Mouse (Mus musculus) macrophage (primary cell): Measurements from ENCODE around the gene Gm37419. TPM values are rescaled to one million over a fixed set of nuclear protein-coding genes. Genes with fewer than 3 reads are reported as not detected.

ENCODE experiments used
- H3K27ac ChIP-seq: fragments of 350-480 bp; formaldehyde crosslinking; 2 replicates; pipeline ENCODE4 v1.9.0; 2021
- H3K36me3 ChIP-seq: fragments of 350-480 bp; formaldehyde crosslinking; 2 replicates; pipeline ENCODE4 v1.9.0; 2021; ENCODE audit errors: inconsistent target
- H3K4me3 ChIP-seq: fragments of 350-480 bp; formaldehyde crosslinking; 2 replicates; pipeline ENCODE4 v1.9.0; 2021; ENCODE audit errors: inconsistent target
- H3K79me2 ChIP-seq: fragments of 350-480 bp; formaldehyde crosslinking; 2 replicates; pipeline ENCODE4 v1.9.0; 2021; ENCODE audit errors: inconsistent target
- WGBS: methylation state at CpG from one replicate; pipeline ENCODE4 v1.1.7; 2026; ENCODE audit warnings: inconsistent platforms; ENCODE audit not compliant: missing documents; 5-methylcytosine and 5-hydroxymethylcytosine counted together
- polyA plus RNA-seq: library from polyadenylated mRNA; stranded (reverse); fragments of 250-400 nt; gene quantifications from 3 replicates; pipeline ENCODE4 v1.2.4, GENCODE M21; 2018; ENCODE audit warnings: inconsistent platforms

Gene Gm37419
- polyA plus RNA-seq, 1 experiment from 2014 or later = not detected

DNA sequence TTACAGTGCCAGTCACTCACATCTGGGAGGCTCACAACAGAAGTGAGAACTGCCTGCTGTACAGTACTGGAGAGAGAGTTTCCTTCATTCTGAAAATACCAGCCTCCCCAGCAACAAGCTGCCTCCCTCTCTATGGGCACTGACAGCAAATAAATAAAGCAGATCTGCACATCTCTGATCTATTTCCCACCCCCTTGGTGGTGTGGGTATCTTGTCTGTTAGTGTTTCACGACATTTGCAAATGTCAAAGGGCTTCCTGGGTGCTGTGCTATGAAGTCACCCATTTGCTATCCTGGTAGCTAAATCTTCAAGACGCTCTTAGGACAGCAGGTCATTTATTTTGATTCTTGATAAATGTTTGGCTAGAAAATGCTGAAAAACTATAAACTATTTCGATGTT is 8.9 kb downstream of the Gm37419 start:
- no peaks in the 10 kb centered on the region for H3K36me3 ChIP-seq
- H3K27ac ChIP-seq = no peak overlapping the region
- 92% methylated on average over 3 of the region's 3 CpGs for WGBS
- no peaks in the 10 kb centered on the region for H3K79me2 ChIP-seq
- no peak overlapping the region for H3K4me3 ChIP-seq

DNA sequence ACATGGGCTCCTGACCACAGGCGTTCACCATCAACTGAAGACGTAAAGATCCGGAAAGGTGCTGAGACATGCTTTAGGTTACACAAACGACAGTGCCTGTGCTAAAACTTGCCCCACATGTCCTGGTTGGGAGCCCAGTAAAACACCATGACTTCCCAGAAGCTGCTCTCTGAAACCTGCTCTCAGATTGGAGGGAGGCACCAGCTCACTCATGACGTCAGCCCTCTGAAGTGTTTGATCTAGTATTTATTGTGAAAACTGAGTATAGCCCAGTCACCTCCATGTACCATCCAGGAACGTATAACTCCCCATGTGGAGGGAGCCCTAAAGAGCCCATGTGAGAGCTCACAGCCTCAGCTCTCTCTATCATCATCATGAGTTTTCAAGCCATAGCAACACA is 9.6 kb downstream of the Gm37419 start:
- no peaks in the 10 kb centered on the region for H3K79me2 ChIP-seq
- WGBS = 95% methylated on average over 6 of the region's 6 CpGs
- no peak overlapping the region for H3K4me3 ChIP-seq
- H3K27ac ChIP-seq = no peak overlapping the region
- no peaks in the 10 kb centered on the region for H3K36me3 ChIP-seq

- Histone ChIP-seq H3K4me3 (no peak overlapping the region), H3K36me3 (no peaks in the 10 kb centered on the region), H3K79me2 (no peaks in the 10 kb centered on the region), H3K27ac (no peak overlapping the region)
- WGBS = 89% methylated on average over 8 of the region's 8 CpGs
These were observed 17.6 kb downstream of the Gm37419 start for GRCm38 (mm10) chr16:24005928-24006327.

GRCm38 (mm10) chr16:24009891-24010290 is 21.6 kb downstream of the Gm37419 start:
- WGBS = 83% methylated on average over 2 of the region's 2 CpGs

GRCm38 (mm10) chr16:24011306-24011705 is 23.0 kb downstream of the Gm37419 start:
- H3K4me3 ChIP-seq = no peak overlapping the region
- WGBS = 94% methylated on average over 3 of the region's 3 CpGs
- H3K79me2 ChIP-seq = no peaks in the 10 kb centered on the region
- no peak overlapping the region for H3K27ac ChIP-seq
- H3K36me3 ChIP-seq = no peaks in the 10 kb centered on the region

More at GRCm38 (mm10) chr16:24009891-24010290, 21.6 kb downstream of the Gm37419 start:
- H3K79me2 ChIP-seq = no peaks in the 10 kb centered on the region
- H3K27ac ChIP-seq = no peak overlapping the region
- no peak overlapping the region for H3K4me3 ChIP-seq
- no peaks in the 10 kb centered on the region for H3K36me3 ChIP-seq

DNA sequence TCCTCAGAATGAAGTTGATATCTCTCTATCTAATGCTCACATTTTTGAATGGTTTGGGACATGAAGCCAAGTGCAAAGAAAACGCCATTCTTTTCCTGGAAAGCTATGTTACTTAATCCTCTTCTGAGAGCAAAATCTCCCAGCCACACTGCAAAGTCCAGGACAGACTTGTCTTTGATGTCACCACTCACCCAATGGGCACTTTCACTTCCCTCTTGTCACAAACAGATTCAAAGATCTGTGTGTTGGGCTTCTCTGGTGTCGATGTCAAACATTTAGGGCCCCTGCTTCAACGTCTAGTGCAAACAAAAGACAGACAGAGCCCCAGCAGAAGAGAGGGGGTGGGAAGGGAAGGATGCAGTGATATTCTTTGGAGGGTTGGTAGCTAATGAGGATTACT is 23.8 kb downstream of the Gm37419 start:
- Histone ChIP-seq H3K36me3 (no peaks in the 10 kb centered on the region), H3K27ac (no peak overlapping the region), H3K4me3 (no peak overlapping the region), H3K79me2 (no peaks in the 10 kb centered on the region)
- 0% methylated on average over 3 of the region's 3 CpGs for WGBS

DNA sequence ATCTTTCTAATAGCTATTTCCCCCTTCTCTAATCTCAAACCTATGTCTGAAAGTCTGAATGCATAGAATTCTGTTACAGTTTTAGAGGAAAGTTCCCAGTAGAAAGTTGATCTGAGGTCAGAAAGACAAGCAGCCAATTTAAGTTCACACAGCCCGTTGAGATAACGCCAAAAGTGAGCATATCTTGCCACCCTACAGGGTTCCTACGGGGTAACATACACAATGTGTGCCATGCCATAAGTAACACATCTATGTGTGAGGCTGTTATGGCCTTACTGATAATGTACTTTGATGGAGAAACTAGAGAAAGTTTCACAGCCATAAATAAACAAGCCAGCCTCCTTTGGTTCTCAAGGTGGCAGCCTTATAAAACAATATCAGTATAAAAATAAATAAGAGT is 26.1 kb downstream of the Gm37419 start:
- Histone ChIP-seq H3K79me2 (no peaks in the 10 kb centered on the region), H3K36me3 (no peaks in the 10 kb centered on the region), H3K27ac (no peak overlapping the region), H3K4me3 (no peak overlapping the region)
- WGBS = 95% methylated on average over 3 of the region's 3 CpGs

DNA sequence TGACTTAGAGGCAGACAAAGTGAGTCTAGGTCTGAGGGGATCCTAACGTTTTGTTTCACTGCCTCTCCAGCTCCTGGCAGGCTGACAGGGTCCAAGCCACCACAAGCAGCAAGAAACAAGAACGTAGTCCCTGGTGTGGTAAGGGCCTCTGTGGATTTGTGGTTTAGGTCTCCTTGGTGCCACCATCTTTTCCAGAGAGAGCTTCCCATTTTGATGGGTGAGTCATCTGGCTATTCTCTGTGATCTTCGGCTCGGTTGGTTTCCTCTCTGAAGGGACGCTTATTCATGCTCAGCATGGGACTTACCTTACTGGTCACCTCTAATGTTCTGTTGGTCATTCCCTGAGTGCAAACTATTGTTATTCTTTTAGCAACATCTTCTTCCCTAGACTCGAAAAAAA is 28.0 kb downstream of the Gm37419 start:
- Histone ChIP-seq H3K4me3 (no peak overlapping the region), H3K36me3 (no peaks in the 10 kb centered on the region), H3K79me2 (no peaks in the 10 kb centered on the region), H3K27ac (no peak overlapping the region)
- WGBS = 17% methylated on average over 6 of the region's 6 CpGs

GRCm38 (mm10) chr16:24016742-24017141 is 28.5 kb downstream of the Gm37419 start:
- WGBS = 48% methylated on average over 5 of the region's 5 CpGs
- Histone ChIP-seq H3K79me2 (no peaks in the 10 kb centered on the region), H3K36me3 (no peaks in the 10 kb centered on the region), H3K27ac (no peak overlapping the region), H3K4me3 (no peak overlapping the region)

DNA sequence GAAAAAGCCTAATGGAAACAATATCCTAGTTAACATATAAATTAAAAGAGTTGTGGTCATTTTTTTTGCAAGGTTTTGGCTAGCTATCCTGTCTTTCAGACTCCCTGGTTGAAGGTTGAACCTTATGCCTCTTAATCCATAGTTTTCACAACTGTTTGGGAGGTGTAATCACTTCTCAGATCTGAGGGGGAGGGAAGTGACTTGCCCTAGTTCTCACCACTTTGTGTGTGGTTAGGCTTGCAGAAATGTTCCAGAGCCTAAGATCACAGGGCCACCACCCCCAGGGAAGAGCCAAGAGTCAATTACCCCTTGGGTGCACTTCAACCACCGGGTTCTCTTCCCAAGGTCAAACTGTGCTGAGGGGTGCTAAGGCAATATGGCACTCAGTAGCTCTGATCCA is 33.4 kb downstream of the Gm37419 start:
- Histone ChIP-seq H3K4me3 (no peak overlapping the region), H3K36me3 (no peaks in the 10 kb centered on the region), H3K27ac (no peak overlapping the region), H3K79me2 (no peaks in the 10 kb centered on the region)
- whole genome bisulfite sequencing = 80% methylated on average over 1 of the region's 1 CpGs

- H3K36me3 ChIP-seq = no peaks in the 10 kb centered on the region
- H3K4me3 ChIP-seq = no peak overlapping the region
- no peak overlapping the region for H3K27ac ChIP-seq
- no peaks in the 10 kb centered on the region for H3K79me2 ChIP-seq
- WGBS = 89% methylated on average over 4 of the region's 4 CpGs
These were observed 34.3 kb downstream of the Gm37419 start for GRCm38 (mm10) chr16:24022605-24023004.

GRCm38 (mm10) chr16:24025442-24025841 is 37.2 kb downstream of the Gm37419 start:
- no peaks in the 10 kb centered on the region for H3K36me3 ChIP-seq
- no peaks in the 10 kb centered on the region for H3K79me2 ChIP-seq
- 85% methylated on average over 7 of the region's 7 CpGs for WGBS
- no peak overlapping the region for H3K27ac ChIP-seq
- no peak overlapping the region for H3K4me3 ChIP-seq

DNA sequence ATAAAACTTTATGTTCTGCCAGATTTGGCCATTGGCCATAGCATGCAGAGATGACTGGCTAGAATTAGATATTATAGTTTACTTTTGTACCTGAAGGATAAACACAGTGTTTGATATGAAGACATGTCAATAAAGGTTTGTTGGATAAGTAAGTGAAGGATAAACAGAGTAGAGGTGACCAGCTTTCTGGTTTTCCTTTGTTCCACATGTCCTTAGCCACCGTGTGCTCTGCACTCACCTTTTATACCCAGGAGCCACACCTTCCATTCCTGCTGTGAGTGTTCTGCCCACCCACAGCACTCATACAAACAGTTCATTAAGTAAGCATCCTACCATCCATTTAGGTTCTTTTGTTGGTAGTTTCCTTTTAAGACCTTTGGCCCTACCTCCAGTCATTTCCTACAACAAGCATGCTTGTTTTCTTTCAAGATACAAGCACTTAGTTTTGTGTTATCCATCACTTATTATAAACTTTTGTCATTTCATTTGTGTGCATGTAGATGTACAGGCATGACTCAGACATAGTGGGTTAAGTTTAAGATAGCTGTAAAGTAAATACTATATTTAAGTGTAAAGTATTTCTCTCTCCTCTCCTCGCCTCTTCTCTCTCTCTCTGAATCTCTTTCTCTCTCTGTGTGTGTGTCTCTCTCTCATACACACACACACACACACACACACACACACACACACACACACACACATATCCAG is 41.8 kb downstream of the Gm37419 start:
- H3K79me2 ChIP-seq = no peaks in the 10 kb centered on the region
- WGBS = 97% methylated on average over 2 of the region's 2 CpGs
- H3K27ac ChIP-seq = no peak overlapping the region
- H3K36me3 ChIP-seq = no peaks in the 10 kb centered on the region
- no peak overlapping the region for H3K4me3 ChIP-seq

- no peak overlapping the region for H3K4me3 ChIP-seq
- H3K36me3 ChIP-seq = no peaks in the 10 kb centered on the region
- no peaks in the 10 kb centered on the region for H3K79me2 ChIP-seq
- 91% methylated on average over 4 of the region's 5 CpGs for WGBS
- H3K27ac ChIP-seq = no peak overlapping the region
These were observed 45.0 kb downstream of the Gm37419 start for GRCm38 (mm10) chr16:24033259-24033658.

GRCm38 (mm10) chr16:24034450-24034849 is 46.2 kb downstream of the Gm37419 start:
- WGBS = 86% methylated on average over 2 of the region's 2 CpGs
- Histone ChIP-seq H3K36me3 (no peaks in the 10 kb centered on the region), H3K27ac (no peak overlapping the region), H3K79me2 (no peaks in the 10 kb centered on the region), H3K4me3 (no peak overlapping the region)

DNA sequence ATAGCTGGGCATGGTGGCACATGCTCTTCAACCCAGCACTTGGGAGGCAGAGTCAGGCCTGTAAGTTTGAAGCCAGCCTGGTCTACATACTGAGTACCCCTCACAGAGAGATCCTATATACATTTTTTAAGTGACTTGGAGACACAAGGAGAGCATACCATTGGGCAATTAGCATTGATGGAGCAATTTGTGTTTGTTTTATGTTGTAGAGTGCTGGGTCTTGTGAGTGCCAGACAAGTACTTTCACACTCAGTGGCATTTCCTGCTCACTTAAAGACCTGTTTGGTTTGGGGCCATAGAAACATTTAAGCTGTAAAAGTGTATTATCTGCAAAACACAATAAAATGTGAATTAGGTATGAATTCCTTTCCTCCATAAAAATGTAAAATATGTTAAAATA is 47.5 kb downstream of the Gm37419 start:
- Histone ChIP-seq H3K27ac (no peak overlapping the region), H3K79me2 (no peaks in the 10 kb centered on the region), H3K4me3 (no peak overlapping the region), H3K36me3 (no peaks in the 10 kb centered on the region)
